In the genomic region with DNA sequence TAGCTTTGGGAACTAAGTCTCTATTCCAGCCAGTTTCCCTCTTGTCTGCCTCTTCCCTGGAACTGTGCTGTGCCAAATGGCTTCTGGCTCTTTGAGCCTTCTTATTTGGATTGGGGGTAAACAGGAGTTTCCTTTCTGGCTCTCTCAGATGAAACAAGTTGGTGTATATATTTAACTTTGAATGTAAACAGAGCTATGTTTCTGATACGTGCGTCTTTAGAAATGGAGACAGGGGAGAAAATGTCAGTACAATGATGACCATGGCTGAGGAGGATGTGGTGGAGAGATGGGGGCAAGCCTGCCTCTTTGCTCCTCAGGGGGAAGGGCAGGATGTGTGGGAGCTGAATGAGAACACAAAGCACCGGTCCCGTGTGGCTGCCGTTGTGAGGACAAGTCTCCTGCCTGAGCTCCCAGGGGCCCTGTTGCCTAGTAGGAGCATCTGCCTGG, we compare ENCODE assay signal across 13 mouse cellular contexts. TPM values are rescaled to one million over a fixed set of nuclear protein-coding genes. Genes with fewer than 3 reads are reported as not detected.
DNase-seq lines count a peak whose midpoint lies in the region; ATAC-seq and TF ChIP-seq lines count a peak whose summit lies in the region.
"Had no signal": no experiment of that assay in that cellular context is flagged by ENCODE, and none has a peak within 500 bp of the region (broad histone marks: within the 10 kb centered on the region; RNA-seq: fewer than 3 reads in every experiment).

No protein-coding gene starts in this region.

- WGBS in lung, embryonic 16.5 days: 7% methylated on average over 5 of the region's 5 CpGs
- 12% methylated on average over 5 of the region's 5 CpGs for WGBS in stomach, postnatal 0 days

- peaks cover 22% of the 10 kb centered on the region for H3K4me1 ChIP-seq in lung, embryonic 16.5 days (replicated peaks; ENCODE audit: control insufficient read depth, insufficient read depth, low read length)
- H3K4me1 ChIP-seq in stomach, postnatal 0 days (replicated peaks; ENCODE audit: control insufficient read depth, insufficient read depth): peaks cover 8% of the 10 kb centered on the region
- H3K4me1 ChIP-seq: liver, embryonic 12.5 days had no signal

- no peak overlapping the region for H3K4me3 ChIP-seq in lung, embryonic 16.5 days (ENCODE audit: low read length)
- no peak overlapping the region for H3K4me3 ChIP-seq in stomach, postnatal 0 days (ENCODE audit: low read depth, low read length)
- H3K4me3 ChIP-seq: liver, embryonic 12.5 days; megakaryocyte, embryonic 14.5 days had no signal

- TF ChIP-seq EP300 in stomach, postnatal 0 days (optimal IDR thresholded peaks at IDR 0.05): no peak

- H3K9me3 ChIP-seq in lung, embryonic 16.5 days (ENCODE audit: control insufficient read depth, low read length): no peaks in the 10 kb centered on the region
- H3K9me3 ChIP-seq in stomach, postnatal 0 days (ENCODE audit: control insufficient read depth, low read length): no peaks in the 10 kb centered on the region
- H3K9me3 ChIP-seq: liver, embryonic 12.5 days; megakaryocyte, embryonic 14.5 days had no signal

- peak; percentile 98 for DNase-seq in heart, adult 11 months
- no peak for DNase-seq in heart, adult 8-10 months (ENCODE audit: low spot score)
- peak; percentile 14 for DNase-seq in thymus, postnatal 0 days (ENCODE audit: low spot score)
- no peak for DNase-seq in thymus, adult 18-20 months
- DNase-seq in stomach, postnatal 0 days (ENCODE audit: low spot score): no peak
- no peak for DNase-seq in urinary bladder, postnatal 36 days (ENCODE audit: low spot score in 2 of 2)
- no peak for DNase-seq in right cerebral cortex, postnatal 4 days
- DNase-seq: adrenal gland, postnatal 14 days; cerebellum, postnatal 14 days had no signal

- H3K4me2 ChIP-seq in lung, embryonic 16.5 days (ENCODE audit: low read depth, low read length): no peak overlapping the region
- no peak overlapping the region for H3K4me2 ChIP-seq in stomach, postnatal 0 days (replicated peaks; ENCODE audit: low read depth)
- H3K4me2 ChIP-seq: liver, embryonic 12.5 days had no signal

- ATAC-seq in lung, embryonic 16.5 days (ENCODE audit: low read depth): peak; percentile 94
- ATAC-seq in stomach, postnatal 0 days (ENCODE audit: low FRiP score, low TSS enrichment): peak; percentile 32; the same call in 1 of the 2 replicates
- ATAC-seq: liver, embryonic 12.5 days had no signal

- TF ChIP-seq CTCF in stomach, postnatal 0 days (IDR thresholded peaks at IDR 0.05; ENCODE audit: low read depth): no peak

- no peak overlapping the region for H3K9ac ChIP-seq in lung, embryonic 16.5 days (ENCODE audit: low read length)
- H3K9ac ChIP-seq in stomach, postnatal 0 days (ENCODE audit: low read length): no peak overlapping the region
- H3K9ac ChIP-seq: liver, embryonic 12.5 days had no signal

- no peaks in the 10 kb centered on the region for H3K27me3 ChIP-seq in lung, embryonic 16.5 days (ENCODE audit: control insufficient read depth, insufficient read depth, low read depth, low read length)
- no peaks in the 10 kb centered on the region for H3K27me3 ChIP-seq in stomach, postnatal 0 days (ENCODE audit: control insufficient read depth, insufficient read depth, low read length)
- H3K27me3 ChIP-seq: liver, embryonic 12.5 days had no signal

- no peaks in the 10 kb centered on the region for H3K36me3 ChIP-seq in lung, embryonic 16.5 days (ENCODE audit: control insufficient read depth, insufficient read depth, low read length)
- no peaks in the 10 kb centered on the region for H3K36me3 ChIP-seq in stomach, postnatal 0 days (ENCODE audit: control insufficient read depth, insufficient read depth, low read length)
- H3K36me3 ChIP-seq: liver, embryonic 12.5 days had no signal

- H3K27ac ChIP-seq in lung, embryonic 16.5 days (ENCODE audit: low read length): peak overlapping the region; percentile 59
- H3K27ac ChIP-seq in stomach, postnatal 0 days (replicated peaks): peak overlapping the region; percentile 67
- H3K27ac ChIP-seq: kidney, postnatal 0 days; liver, embryonic 12.5 days had no signal

RNA-seq across cellular contexts. Expression of gene Snrk, which starts 25.3 kb away (rescaled TPM):
- total RNA-seq in heart, adult 8-10 months (2022): 100 to 1,000 TPM; 111 to 152 (median 125) TPM
- polyA plus RNA-seq in thymus, postnatal 0 days (2015; fragmentation: Nextera tagmentation; extraction: Ambion mirVana): 38.5 and 42.3 TPM in 2 replicates
- 93.3 and 96.3 TPM in 2 replicates for polyA plus RNA-seq in lung, embryonic 16.5 days (2015; fragmentation: Nextera tagmentation; extraction: Ambion mirVana)
- 34.0 and 38.2 TPM in 2 replicates for polyA plus RNA-seq in stomach, postnatal 0 days (2015; fragmentation: Nextera tagmentation; extraction: Ambion mirVana)

Comparison
In these comparisons a context has a peak if more than half of its experiments do, and no peak if none do; other contexts are left out.
1. DNase-seq: peak in heart, adult 11 months (single experiment) and thymus, postnatal 0 days (single experiment); none in heart, adult 8-10 months (single experiment), thymus, adult 18-20 months (0 of 2), stomach, postnatal 0 days (single experiment), urinary bladder, postnatal 36 days (0 of 2) and right cerebral cortex, postnatal 4 days (single experiment).